Mouse (Mus musculus) MEL (cell line): ENCODE measurements at regions not wholly inside any gene's neighbourhood (a gene's known extent, or its start where the extent isn't known, plus 50 kb on each side); places are given as distances from the start of the nearest gene placed in this dataset.

ENCODE experiments used
- CHD2 ChIP-seq: IDR thresholded peaks from 2 replicates; pipeline ENCODE4 v1.6.1; 2011; ENCODE audit warnings: low read length, improper control_type of control experiment
- CTCF ChIP-seq, 3 experiments: IDR thresholded peaks in 2 of 3; conservative IDR thresholded peaks in 1 of 3; 2 replicates each; pipeline ENCODE4 v1.5.1; 2011 to 2012; ENCODE audit warnings: low read length in 3 of 3, low read depth in 2 of 3, mild to moderate bottlenecking in 2 of 3, improper control_type of control experiment in 1 of 3, inconsistent platforms in 1 of 3, mixed read lengths in 1 of 3, moderate library complexity in 1 of 3; ENCODE audit not compliant: control insufficient read depth in 1 of 3, insufficient read depth in 1 of 3, poor library complexity in 1 of 3, severe bottlenecking in 1 of 3
- E2F4 ChIP-seq: IDR thresholded peaks from 2 replicates; pipeline ENCODE4 v1.6.1; 2011; ENCODE audit warnings: low read depth, low read length, improper control_type of control experiment, borderline replicate concordance
- ELF1 ChIP-seq: IDR thresholded peaks from 2 replicates; pipeline ENCODE4 v1.6.1; 2014; ENCODE audit warnings: low read depth, mild to moderate bottlenecking, inconsistent platforms, low read length, improper control_type of control experiment, moderate library complexity
- EP300 ChIP-seq, 2 experiments: IDR thresholded peaks; 2 replicates each; pipeline ENCODE4 v1.6.1; 2011; ENCODE audit warnings: improper control_type of control experiment in 2 of 2, low read length in 2 of 2, low read depth in 1 of 2, mild to moderate bottlenecking in 1 of 2
- ETS1 ChIP-seq: IDR thresholded peaks from 2 replicates; pipeline ENCODE4 v1.6.1; 2012; ENCODE audit warnings: low read depth, mild to moderate bottlenecking, inconsistent platforms, low read length, improper control_type of control experiment, moderate library complexity
- GATA1 ChIP-seq: IDR thresholded peaks from 2 replicates; pipeline ENCODE4 v1.6.1; 2011; ENCODE audit warnings: low read depth, low read length, improper control_type of control experiment
- MAFK ChIP-seq: IDR thresholded peaks from 2 replicates; pipeline ENCODE4 v1.6.1; 2011; ENCODE audit warnings: low read depth, mild to moderate bottlenecking, low read length, improper control_type of control experiment, borderline replicate concordance
- MAZ ChIP-seq: IDR thresholded peaks from 2 replicates; pipeline ENCODE4 v1.6.1; 2012; ENCODE audit warnings: low read depth, mild to moderate bottlenecking, inconsistent platforms, low read length, improper control_type of control experiment
- NELFE ChIP-seq: IDR thresholded peaks from 2 replicates; pipeline ENCODE4 v1.6.1; 2011; ENCODE audit warnings: low read depth, low read length, improper control_type of control experiment
- POLR2A ChIP-seq, 2 experiments: IDR thresholded peaks; 2 replicates each; pipeline ENCODE4 v1.6.1; 2011 to 2012; ENCODE audit warnings: low read length in 2 of 2, mild to moderate bottlenecking in 2 of 2, control low read depth in 1 of 2, improper control_type of control experiment in 1 of 2, low read depth in 1 of 2, moderate library complexity in 1 of 2; ENCODE audit not compliant: control insufficient read depth in 1 of 2, insufficient read depth in 1 of 2, poor library complexity in 1 of 2
- POLR2AphosphoS5 ChIP-seq: IDR thresholded peaks from 2 replicates; pipeline ENCODE4 v1.6.1; 2012; ENCODE audit warnings: low read depth, borderline replicate concordance, mild to moderate bottlenecking, inconsistent platforms, low read length, moderate library complexity, mixed read lengths
- TBP ChIP-seq: IDR thresholded peaks from 2 replicates; pipeline ENCODE4 v1.8.0; 2011; ENCODE audit warnings: low read depth, low read length, improper control_type of control experiment

DNA sequence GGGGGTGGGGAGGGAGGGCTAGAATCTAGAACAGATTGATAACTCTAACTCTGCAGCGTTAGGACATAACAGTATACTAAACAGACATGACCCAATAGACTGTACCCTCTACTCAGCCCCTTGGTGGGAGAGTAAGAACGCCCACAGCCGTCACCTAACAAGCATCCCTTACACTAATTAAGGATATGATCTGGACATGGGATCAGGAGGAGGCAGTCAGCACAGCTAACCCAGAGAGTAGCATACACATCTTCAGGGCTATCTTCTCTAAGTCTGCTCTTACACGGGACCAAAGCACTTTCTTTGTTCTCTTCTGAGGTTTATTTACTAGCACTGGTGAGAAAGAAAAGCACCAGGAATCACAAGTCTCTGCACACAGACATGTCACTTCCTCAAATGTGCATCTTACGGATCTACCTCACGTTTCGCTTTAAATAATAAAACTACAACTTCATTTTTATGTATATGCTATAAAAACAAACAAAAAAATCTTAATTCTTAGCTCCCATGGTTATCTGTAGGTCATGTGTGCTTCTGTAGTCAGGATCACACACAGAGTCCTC, 128.0 kb upstream of the Klf14 start:
- TF ChIP-seq MAZ, result no peak
- TF ChIP-seq E2F4, result no peak
- TF ChIP-seq CTCF (IDR thresholded peaks at IDR 0.05 in 2 of 3, conservative IDR thresholded peaks at IDR 0.05 in 1 of 3; ENCODE audit: control insufficient read depth in 1 of 3, insufficient read depth in 1 of 3, low read depth in 2 of 3, low read length in 3 of 3, poor library complexity in 1 of 3, severe bottlenecking in 1 of 3), result no peak
- no peak for TF ChIP-seq GATA1
- no peak for TF ChIP-seq POLR2A (IDR thresholded peaks at IDR 0.05; ENCODE audit: control insufficient read depth in 1 of 2, insufficient read depth in 1 of 2, low read depth in 1 of 2, low read length in 2 of 2, poor library complexity in 1 of 2)
- TF ChIP-seq POLR2AphosphoS5, result no peak
- no peak for TF ChIP-seq NELFE
- TF ChIP-seq TBP, result no peak
- TF ChIP-seq ELF1, result no peak
- no peak for TF ChIP-seq CHD2
- TF ChIP-seq ETS1, result no peak
- TF ChIP-seq MAFK, result no peak
- TF ChIP-seq EP300 (IDR thresholded peaks at IDR 0.05; ENCODE audit: low read depth in 1 of 2, low read length in 2 of 2), result no peak
